Mouse (Mus musculus): ENCODE data around the gene Nadsyn1. TPM values are rescaled to one million over a fixed set of nuclear protein-coding genes. Genes with fewer than 3 reads are reported as not detected.

Gene Nadsyn1
- polyA plus RNA-seq, 1 experiment from 2014 or later: 9.2 TPM

DNA sequence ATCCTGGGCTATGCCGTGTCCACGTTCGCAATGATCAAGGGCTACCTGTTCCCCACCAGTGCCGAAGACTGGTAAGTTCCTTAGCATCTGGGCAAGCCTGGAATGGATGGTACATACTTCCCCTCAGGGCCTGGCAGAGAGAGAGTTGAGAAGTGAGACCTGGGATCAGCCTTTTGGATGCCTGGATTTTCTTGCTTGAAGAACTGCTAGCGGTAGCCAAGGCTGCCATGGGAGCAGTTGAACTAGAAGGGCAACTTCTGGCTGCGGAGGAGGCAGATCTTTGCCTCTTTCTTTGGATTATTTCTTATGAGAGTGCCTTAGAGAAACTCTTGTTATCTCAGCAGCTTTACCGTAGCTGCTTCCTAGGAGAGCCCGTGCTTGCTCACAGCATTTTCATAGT lies 18.7 kb upstream of the Nadsyn1 start:
- no peaks in the 10 kb centered on the region for H3K9me3 ChIP-seq (ENCODE audit: low read length)
- peaks cover 40% of the 10 kb centered on the region for H3K36me3 ChIP-seq (replicated peaks; ENCODE audit: insufficient read depth, low read length)
- no peak overlapping the region for H3K9ac ChIP-seq (replicated peaks)
- no peak for ATAC-seq
- no peaks in the 10 kb centered on the region for H3K4me1 ChIP-seq (ENCODE audit: insufficient read depth)
- no peak overlapping the region for H3K27ac ChIP-seq (ENCODE audit: low read depth)
- no peaks in the 10 kb centered on the region for H3K27me3 ChIP-seq (ENCODE audit: insufficient read depth, low read length)
- WGBS (ENCODE audit: insufficient replicate concordance): 88% methylated on average over 8 of the region's 8 CpGs
- H3K4me2 ChIP-seq (ENCODE audit: low read depth, low read length): no peak overlapping the region
- no peak for DNase-seq
- H3K4me3 ChIP-seq (ENCODE audit: low read depth, low read length): no peak overlapping the region
- TF ChIP-seq CTCF (IDR thresholded peaks at IDR 0.05; ENCODE audit: low read depth) (no peak), EP300 (IDR thresholded peaks at IDR 0.05; ENCODE audit: low read depth) (no peak)

GRCm38 (mm10) chr7:143840121-143840520 lies 17.5 kb upstream of the Nadsyn1 start:
- DNase-seq (no peak), ATAC-seq (no peak)
- H3K27ac ChIP-seq (ENCODE audit: low read depth): no peak overlapping the region
- H3K36me3 ChIP-seq (replicated peaks; ENCODE audit: insufficient read depth, low read length): peaks cover 34% of the 10 kb centered on the region
- 87% methylated on average over 5 of the region's 5 CpGs for WGBS (ENCODE audit: insufficient replicate concordance)
- no peak overlapping the region for H3K4me3 ChIP-seq (ENCODE audit: low read depth, low read length)
- H3K4me2 ChIP-seq (ENCODE audit: low read depth, low read length): no peak overlapping the region
- peaks cover 4% of the 10 kb centered on the region; the same call in 1 of the 2 replicates for H3K4me1 ChIP-seq (ENCODE audit: insufficient read depth)
- H3K27me3 ChIP-seq (ENCODE audit: insufficient read depth, low read length): no peaks in the 10 kb centered on the region
- TF ChIP-seq CTCF (IDR thresholded peaks at IDR 0.05; ENCODE audit: low read depth) (no peak), EP300 (IDR thresholded peaks at IDR 0.05; ENCODE audit: low read depth) (no peak)
- H3K9ac ChIP-seq (replicated peaks): no peak overlapping the region
- no peaks in the 10 kb centered on the region for H3K9me3 ChIP-seq (ENCODE audit: low read length)

- Histone ChIP-seq H3K4me1 (ENCODE audit: insufficient read depth) (peaks cover 14% of the 10 kb centered on the region), H3K4me3 (ENCODE audit: low read depth, low read length) (no peak overlapping the region), H3K36me3 (replicated peaks; ENCODE audit: insufficient read depth, low read length) (peaks cover 18% of the 10 kb centered on the region), H3K9me3 (ENCODE audit: low read length) (no peaks in the 10 kb centered on the region), H3K27me3 (ENCODE audit: insufficient read depth, low read length) (no peaks in the 10 kb centered on the region), H3K9ac (replicated peaks) (no peak overlapping the region), H3K4me2 (ENCODE audit: low read depth, low read length) (no peak overlapping the region), H3K27ac (ENCODE audit: low read depth) (no peak overlapping the region)
- DNase-seq (no peak), ATAC-seq (no peak)
- 76% methylated on average over 3 of the region's 3 CpGs for WGBS (ENCODE audit: insufficient replicate concordance)
- TF ChIP-seq CTCF (IDR thresholded peaks at IDR 0.05; ENCODE audit: low read depth): no peak
- no peak for TF ChIP-seq EP300 (IDR thresholded peaks at IDR 0.05; ENCODE audit: low read depth)
Measured at GRCm38 (mm10) chr7:143837705-143838358, 15.2 kb upstream of the Nadsyn1 start.

DNA sequence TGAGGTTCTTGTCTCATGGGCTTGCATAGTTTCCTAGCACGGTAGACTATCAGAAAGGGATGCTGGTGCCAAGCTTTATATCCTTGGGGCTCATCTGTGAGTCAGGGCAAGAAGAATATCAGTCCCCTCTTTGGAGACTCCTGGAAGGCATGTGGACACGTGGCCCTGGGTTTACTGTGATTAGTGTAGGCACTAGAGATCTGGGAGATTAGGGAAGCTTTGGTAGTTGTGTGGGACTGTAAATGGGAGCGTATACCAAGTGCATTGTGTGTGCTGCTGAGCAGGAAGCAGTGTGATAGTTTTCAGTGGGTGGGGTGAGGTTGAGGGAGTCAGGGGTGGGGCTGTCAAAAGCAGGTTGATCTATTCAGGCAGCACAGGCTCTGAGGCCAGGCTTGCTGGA lies 12.3 kb upstream of the Nadsyn1 start:
- Histone ChIP-seq H3K27me3 (ENCODE audit: insufficient read depth, low read length) (no peaks in the 10 kb centered on the region), H3K36me3 (replicated peaks; ENCODE audit: insufficient read depth, low read length) (no peaks in the 10 kb centered on the region; the same call in 1 of the 2 replicates), H3K9me3 (ENCODE audit: low read length) (no peaks in the 10 kb centered on the region), H3K27ac (ENCODE audit: low read depth) (no peak overlapping the region; the same call in 1 of the 2 replicates), H3K4me3 (ENCODE audit: low read depth, low read length) (no peak overlapping the region), H3K4me2 (ENCODE audit: low read depth, low read length) (no peak overlapping the region), H3K4me1 (ENCODE audit: insufficient read depth) (peaks cover 29% of the 10 kb centered on the region), H3K9ac (replicated peaks) (no peak overlapping the region)
- DNase-seq: no peak
- TF ChIP-seq EP300 (IDR thresholded peaks at IDR 0.05; ENCODE audit: low read depth) (no peak), CTCF (IDR thresholded peaks at IDR 0.05; ENCODE audit: low read depth) (no peak)
- ATAC-seq: no peak
- 58% methylated on average over 3 of the region's 3 CpGs for WGBS (ENCODE audit: insufficient replicate concordance)

- no peak overlapping the region for H3K4me3 ChIP-seq (ENCODE audit: low read depth, low read length)
- peak overlapping the region; percentile 82 for H3K27ac ChIP-seq (ENCODE audit: low read depth)
- no peaks in the 10 kb centered on the region for H3K27me3 ChIP-seq (ENCODE audit: insufficient read depth, low read length)
- no peak overlapping the region for H3K9ac ChIP-seq (replicated peaks)
- TF ChIP-seq CTCF (IDR thresholded peaks at IDR 0.05; ENCODE audit: low read depth): no peak
- DNase-seq (no peak), ATAC-seq (no peak)
- no peaks in the 10 kb centered on the region; the same call in 1 of the 2 replicates for H3K36me3 ChIP-seq (replicated peaks; ENCODE audit: insufficient read depth, low read length)
- H3K4me2 ChIP-seq (ENCODE audit: low read depth, low read length): 0 out of 2 replicates have a peak overlapping the region, but pooled peaks have one; percentile 1
- peaks cover 29% of the 10 kb centered on the region for H3K4me1 ChIP-seq (ENCODE audit: insufficient read depth)
- 74% methylated on average over 2 of the region's 2 CpGs for WGBS (ENCODE audit: insufficient replicate concordance)
- no peaks in the 10 kb centered on the region for H3K9me3 ChIP-seq (ENCODE audit: low read length)
Measured at GRCm38 (mm10) chr7:143834316-143834715, 11.7 kb upstream of the Nadsyn1 start.

DNA sequence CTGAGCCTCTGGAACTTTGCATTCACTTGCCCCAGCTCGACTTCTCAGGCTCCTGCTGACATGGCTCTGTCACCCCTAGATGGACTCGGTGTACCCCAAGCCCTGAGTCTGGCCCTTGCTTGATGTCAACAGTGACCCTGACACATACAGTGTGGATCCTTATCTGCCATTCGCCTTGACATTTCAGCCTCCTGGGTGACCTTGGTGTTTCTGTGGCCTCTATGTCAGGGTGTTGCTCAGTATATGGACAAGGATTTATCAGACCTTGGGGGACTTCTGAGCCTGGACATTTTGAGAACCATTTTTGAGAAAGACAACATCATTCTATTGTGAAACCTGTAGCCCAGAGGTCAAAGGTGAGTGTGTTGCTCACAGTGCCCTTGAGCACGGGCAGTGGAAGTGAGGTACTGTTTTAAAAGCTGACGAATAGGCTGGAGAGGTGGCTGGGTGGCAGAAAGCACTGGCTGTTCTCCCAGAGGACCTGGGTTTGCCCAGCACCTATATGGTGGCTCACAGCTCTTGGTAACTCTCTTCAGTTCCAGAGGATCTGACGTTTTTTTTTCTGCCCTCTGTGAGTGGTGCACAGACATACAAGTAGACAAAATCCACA lies 11.0 kb upstream of the Nadsyn1 start:
- ATAC-seq: peak; percentile 18; the same call in 1 of the 2 replicates
- TF ChIP-seq CTCF (IDR thresholded peaks at IDR 0.05; ENCODE audit: low read depth) (no peak), EP300 (IDR thresholded peaks at IDR 0.05; ENCODE audit: low read depth) (peak; percentile 14; the same call in 1 of the 2 replicates)
- no peak overlapping the region for H3K4me3 ChIP-seq (ENCODE audit: low read depth, low read length)
- H3K27me3 ChIP-seq (ENCODE audit: insufficient read depth, low read length): no peaks in the 10 kb centered on the region
- peak overlapping the region; percentile 82 for H3K27ac ChIP-seq (ENCODE audit: low read depth)
- H3K4me2 ChIP-seq (ENCODE audit: low read depth, low read length): no peak overlapping the region
- no peak for DNase-seq
- no peaks in the 10 kb centered on the region; the same call in 1 of the 2 replicates for H3K36me3 ChIP-seq (replicated peaks; ENCODE audit: insufficient read depth, low read length)
- H3K9me3 ChIP-seq (ENCODE audit: low read length): no peaks in the 10 kb centered on the region
- 52% methylated on average over 6 of the region's 6 CpGs for WGBS (ENCODE audit: insufficient replicate concordance)
- peaks cover 31% of the 10 kb centered on the region for H3K4me1 ChIP-seq (ENCODE audit: insufficient read depth)
- no peak overlapping the region for H3K9ac ChIP-seq (replicated peaks)
